Mouse (Mus musculus) central nervous system, embryonic 11.5 days (tissue): ENCODE data around the gene Pml. TPM values are rescaled to one million over a fixed set of nuclear protein-coding genes. Genes with fewer than 3 reads are reported as not detected.

Experiments
- polyA plus RNA-seq: library from polyadenylated mRNA; depleted of rRNA; stranded (reverse); fragments of >200 nt; gene quantifications from 2 replicates; pipeline ENCODE4 v1.2.3, GENCODE M21; 2012; rRNA removed

Pml gene
- polyA plus RNA-seq, result 9.8 and 16.8 TPM in 2 replicates

GRCm38 (mm10) chr9:58249592-58250192 lies at the start of gene Pml:
Gene Pml (minus strand): TSS chr9:58249786.

GRCm38 (mm10) chr9:58253033-58253804 lies 3.6 kb upstream of the Pml start, which contains the start of gene Stoml1:
Gene Stoml1 (plus strand): TSS chr9:58253164.

DNA sequence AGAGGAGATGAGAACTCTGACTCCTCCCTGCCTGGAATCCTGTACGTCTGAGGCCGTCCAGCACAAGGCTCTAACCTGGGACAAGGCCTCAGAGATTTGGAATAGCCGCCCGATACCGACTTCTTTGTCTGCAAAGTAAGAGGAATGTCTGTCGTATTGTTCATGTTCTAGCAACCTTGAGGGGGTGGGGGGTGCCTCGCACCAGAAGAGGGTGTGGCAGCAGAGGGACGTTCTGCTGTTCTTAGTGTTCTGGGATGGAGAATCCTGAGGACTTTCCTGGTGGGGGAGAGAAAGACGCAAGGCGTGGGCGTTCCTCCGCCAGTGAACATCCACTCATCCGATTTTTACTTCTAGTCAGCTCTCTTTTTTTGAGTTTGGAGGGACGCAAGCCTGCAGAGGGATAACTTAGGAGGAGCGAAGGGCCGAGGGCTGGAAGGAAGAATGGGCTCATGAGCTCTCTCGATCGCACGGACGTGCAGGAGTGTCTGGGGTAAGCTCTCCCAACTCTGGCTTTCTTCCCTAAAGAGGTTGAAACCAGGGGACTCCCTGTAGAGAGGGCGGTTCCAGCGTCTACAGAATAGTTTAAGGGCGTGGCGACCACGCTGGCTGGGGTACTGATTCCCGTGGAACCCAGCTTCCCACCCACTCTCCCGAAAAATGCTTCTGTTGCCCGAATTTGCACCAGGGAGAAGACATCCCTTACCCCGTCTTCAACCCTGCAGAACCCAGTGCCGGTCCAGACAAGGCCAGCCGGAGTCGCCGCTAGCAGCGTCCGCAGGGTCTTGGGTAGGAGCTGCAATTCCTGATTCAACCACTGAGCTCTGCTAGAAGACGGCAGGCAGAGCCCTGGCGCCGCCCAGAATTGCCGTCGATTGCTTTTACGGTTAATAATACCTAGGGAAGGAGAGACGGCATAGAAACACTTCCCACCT lies 45.8 kb downstream of the Pml start, which contains the start of the genes Islr and Islr2:
Gene Islr (minus strand): TSS at position 791 of the 932 bp plus-strand sequence.
Gene Islr2 (minus strand): TSS at position 804 of the 932 bp plus-strand sequence.

Other genes with a start within 250 kb of the Pml start
- gene Cyp11a1, start 243.4 kb downstream of the Pml start, polyA plus RNA-seq, result 0.07 and 0.19 TPM in 2 replicates
- 8.5 and 31.3 TPM in 2 replicates for gene Stra6, start 186.0 kb downstream of the Pml start, polyA plus RNA-seq
- 0.46 and 0.95 TPM in 2 replicates for gene Ccdc33, start 131.0 kb downstream of the Pml start, polyA plus RNA-seq
- gene Islr, start 45.5 kb downstream of the Pml start, polyA plus RNA-seq, result 18.4 and 84.2 TPM in 2 replicates
- gene Islr2, start 45.5 kb downstream of the Pml start, polyA plus RNA-seq, result 63.3 and 90.2 TPM in 2 replicates
- 45.6 and 61.9 TPM in 2 replicates for gene Stoml1, start 3.4 kb upstream of the Pml start, polyA plus RNA-seq
- 9.1 and 19.7 TPM in 2 replicates for gene Loxl1, start 63.4 kb upstream of the Pml start, polyA plus RNA-seq
- gene Tbc1d21, start 120.7 kb upstream of the Pml start, polyA plus RNA-seq, result not detected in 2 replicates
- 11.2 and 14.8 TPM in 2 replicates for gene Insyn1, start 238.8 kb upstream of the Pml start, polyA plus RNA-seq